In the genomic region with DNA sequence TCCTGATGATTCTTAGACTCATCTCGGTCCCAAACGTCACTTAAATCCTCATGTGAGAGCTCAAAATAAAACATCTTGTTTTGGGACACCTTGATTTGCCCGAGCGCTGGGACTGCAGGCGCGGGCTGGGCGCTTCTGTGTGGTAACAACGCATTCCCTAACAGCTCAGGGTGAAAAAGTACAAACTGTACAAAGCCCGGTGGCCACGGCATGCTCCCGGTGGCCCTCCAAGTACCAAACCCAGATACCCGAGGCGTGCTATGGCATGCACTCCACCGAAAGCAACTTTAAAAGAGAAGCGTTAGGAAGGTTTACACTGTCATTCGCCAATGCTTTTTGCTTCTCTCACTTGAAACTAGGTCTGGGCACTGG, we compare ENCODE assay signal across 8 mouse cellular contexts. TPM values are rescaled to one million over a fixed set of nuclear protein-coding genes. Genes with fewer than 3 reads are reported as not detected.
DNase-seq lines count a peak whose midpoint lies in the region; ATAC-seq lines count a peak whose summit lies in the region.

No protein-coding gene starts in this region.

- no peak for ATAC-seq in heart, embryonic 15.5 days (replicated peaks; ENCODE audit: insufficient number of reproducible peaks, insufficient read depth, low FRiP score, low read depth)
- ATAC-seq in embryonic facial prominence, embryonic 12.5 days (ENCODE audit: insufficient number of reproducible peaks, insufficient read depth, low FRiP score, low TSS enrichment), result no peak
- ATAC-seq in intestine, embryonic 15.5 days, result no peak
- ATAC-seq in midbrain, embryonic 13.5 days, result no peak
- no peak for ATAC-seq in monocyte, adult 5-6 weeks (replicated peaks; ENCODE audit: insufficient number of reproducible peaks, low FRiP score, low TSS enrichment, poor library complexity, severe bottlenecking)

- peak overlapping the region; percentile 99 for H3K4me2 ChIP-seq in heart, embryonic 15.5 days
- H3K4me2 ChIP-seq in embryonic facial prominence, embryonic 12.5 days (replicated peaks), result peak overlapping the region; percentile 79
- H3K4me2 ChIP-seq in intestine, embryonic 15.5 days (replicated peaks), result peak overlapping the region; percentile 94
- H3K4me2 ChIP-seq in midbrain, embryonic 13.5 days (replicated peaks), result peak overlapping the region; percentile 68

- peaks cover 35% of the 10 kb centered on the region for H3K4me1 ChIP-seq in heart, embryonic 15.5 days (replicated peaks)
- H3K4me1 ChIP-seq in embryonic facial prominence, embryonic 12.5 days, result peaks cover 10% of the 10 kb centered on the region
- peaks cover 15% of the 10 kb centered on the region for H3K4me1 ChIP-seq in intestine, embryonic 15.5 days (replicated peaks)
- peaks cover 18% of the 10 kb centered on the region for H3K4me1 ChIP-seq in midbrain, embryonic 13.5 days (replicated peaks)

- H3K36me3 ChIP-seq in heart, embryonic 15.5 days, result no peaks in the 10 kb centered on the region
- no peaks in the 10 kb centered on the region for H3K36me3 ChIP-seq in embryonic facial prominence, embryonic 12.5 days
- no peaks in the 10 kb centered on the region for H3K36me3 ChIP-seq in intestine, embryonic 15.5 days
- H3K36me3 ChIP-seq in midbrain, embryonic 13.5 days, result no peaks in the 10 kb centered on the region

- H3K27ac ChIP-seq in heart, embryonic 15.5 days, result no peak overlapping the region
- H3K27ac ChIP-seq in embryonic facial prominence, embryonic 12.5 days, result no peak overlapping the region
- H3K27ac ChIP-seq in intestine, embryonic 15.5 days, result no peak overlapping the region
- no peak overlapping the region for H3K27ac ChIP-seq in midbrain, embryonic 13.5 days

- peaks cover 43% of the 10 kb centered on the region for H3K27me3 ChIP-seq in heart, embryonic 15.5 days
- peaks cover 72% of the 10 kb centered on the region for H3K27me3 ChIP-seq in embryonic facial prominence, embryonic 12.5 days
- H3K27me3 ChIP-seq in intestine, embryonic 15.5 days (replicated peaks), result peaks cover 60% of the 10 kb centered on the region
- H3K27me3 ChIP-seq in midbrain, embryonic 13.5 days, result peaks cover 77% of the 10 kb centered on the region

- H3K9ac ChIP-seq in heart, embryonic 15.5 days, result peak overlapping the region; percentile 72
- peak overlapping the region; percentile 50; the same call in 1 of the 2 replicates for H3K9ac ChIP-seq in embryonic facial prominence, embryonic 12.5 days
- H3K9ac ChIP-seq in intestine, embryonic 15.5 days, result no peak overlapping the region
- no peak overlapping the region for H3K9ac ChIP-seq in midbrain, embryonic 13.5 days (replicated peaks)

- WGBS in heart, embryonic 15.5 days, result 9% methylated on average over 16 of the region's 16 CpGs
- WGBS in embryonic facial prominence, embryonic 12.5 days, result 14% methylated on average over 16 of the region's 16 CpGs
- WGBS in intestine, embryonic 15.5 days, result 8% methylated on average over 16 of the region's 16 CpGs
- 15% methylated on average over 16 of the region's 16 CpGs for WGBS in midbrain, embryonic 13.5 days

- no peak for DNase-seq in heart, adult 18-20 months
- DNase-seq in urinary bladder, postnatal 14 days (ENCODE audit: low spot score), result no peak
- no peak for DNase-seq in cerebellum, adult 9-10 months

- H3K4me3 ChIP-seq in heart, embryonic 15.5 days, result peak overlapping the region; percentile 70
- peak overlapping the region; percentile 54 for H3K4me3 ChIP-seq in embryonic facial prominence, embryonic 12.5 days
- peak overlapping the region; percentile 57 for H3K4me3 ChIP-seq in intestine, embryonic 15.5 days (replicated peaks)
- peak overlapping the region; percentile 52 for H3K4me3 ChIP-seq in midbrain, embryonic 13.5 days (replicated peaks)

- no peaks in the 10 kb centered on the region for H3K9me3 ChIP-seq in heart, embryonic 15.5 days (replicated peaks)
- H3K9me3 ChIP-seq in embryonic facial prominence, embryonic 12.5 days, result no peaks in the 10 kb centered on the region
- no peaks in the 10 kb centered on the region for H3K9me3 ChIP-seq in intestine, embryonic 15.5 days
- H3K9me3 ChIP-seq in midbrain, embryonic 13.5 days, result no peaks in the 10 kb centered on the region

RNA-seq across cellular contexts. Expression of a gene that starts 0.5 kb away (rescaled TPM):
- 78.0 and 80.3 TPM in 2 replicates for polyA plus RNA-seq in heart, embryonic 15.5 days (2015; fragmentation: Nextera tagmentation; extraction: Ambion mirVana)
- total RNA-seq in heart, adult 18-20 months (2021), result 100 to 1,000 TPM; 109 to 122 TPM
- 11.6 and 16.2 TPM in 2 replicates for polyA plus RNA-seq in embryonic facial prominence, embryonic 12.5 days (2016; fragmentation: Nextera tagmentation; extraction: Ambion mirVana)
- 16.9 and 18.8 TPM in 2 replicates for polyA plus RNA-seq in intestine, embryonic 15.5 days (2015; fragmentation: Nextera tagmentation; extraction: Ambion mirVana)
- 4.3 and 6.2 TPM in 2 replicates for polyA plus RNA-seq in midbrain, embryonic 13.5 days (2015; fragmentation: Nextera tagmentation; extraction: Ambion mirVana)
- total RNA-seq in monocyte, adult 5-6 weeks (2017), result 0.39 TPM in 1 of 3 replicates, not detected in the others

Comparison
In these comparisons a context has a peak if more than half of its experiments do, and no peak if none do; other contexts are left out.
1. H3K9ac ChIP-seq: peak in heart, embryonic 15.5 days (single experiment) and embryonic facial prominence, embryonic 12.5 days (single experiment); none in intestine, embryonic 15.5 days (single experiment) and midbrain, embryonic 13.5 days (single experiment).
2. Peak in every context shown above with its lines, with median percentiles within 50 percentile points of each other: H3K4me2 ChIP-seq and H3K4me3 ChIP-seq.